Mouse (Mus musculus): ENCODE measurements around the gene Atg2a.

DNA sequence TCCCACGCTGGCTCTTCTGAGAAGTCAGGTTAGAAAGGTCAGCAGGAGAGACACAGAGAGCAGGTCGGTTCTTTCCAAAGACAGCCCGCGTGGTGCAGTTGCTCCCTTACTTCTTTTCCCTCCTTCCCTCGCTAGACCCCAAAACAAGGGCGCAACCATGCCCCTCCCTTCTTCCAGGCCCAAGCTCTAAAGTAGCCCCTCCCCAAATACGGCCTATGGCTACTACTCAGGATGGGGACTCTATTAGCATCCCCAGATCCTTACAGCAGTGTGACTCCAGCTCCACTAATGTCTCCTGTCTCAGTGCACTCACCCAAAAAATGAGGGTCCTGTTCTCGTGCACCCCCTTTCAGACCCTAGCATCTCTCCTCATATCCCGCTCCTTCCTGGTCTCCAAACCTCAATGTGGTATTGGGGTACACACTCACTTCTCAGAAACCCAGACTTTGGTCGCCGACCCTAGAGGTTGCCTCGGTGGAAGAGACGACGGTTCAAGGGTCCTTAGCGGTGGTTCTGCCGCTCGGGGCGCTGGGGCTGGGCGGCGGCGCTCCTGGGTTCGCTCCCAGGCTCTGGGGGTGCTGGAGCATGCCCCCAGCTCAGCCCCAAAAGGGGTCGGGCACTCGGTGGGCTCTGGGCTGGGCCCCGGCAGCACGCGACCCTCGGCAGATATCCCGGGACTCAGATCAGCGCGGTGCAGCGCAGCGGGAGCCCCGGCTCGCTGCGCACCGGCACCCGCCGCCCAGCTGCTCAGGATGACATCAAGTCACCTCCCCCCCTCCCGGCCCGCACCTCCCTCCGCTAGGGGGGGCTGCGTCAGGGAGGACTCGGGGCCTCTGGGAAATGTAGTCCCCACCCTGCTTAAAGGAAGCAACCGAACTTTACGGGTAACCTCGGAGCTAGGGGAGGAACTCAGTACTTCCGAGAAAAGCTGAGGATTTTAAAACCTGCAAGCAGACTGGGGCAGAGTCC, 6.1 kb upstream of the Atg2a start, which contains the start of gene Ppp2r5b:
- no peak for TF ChIP-seq GATA1 (IDR thresholded peaks at IDR 0.05; ENCODE audit: borderline replicate concordance, low read length)
- no peak for TF ChIP-seq CTCF (IDR thresholded peaks at IDR 0.05; ENCODE audit: low read depth, low read length)
- no peak for TF ChIP-seq TAL1 (conservative IDR thresholded peaks at IDR 0.05; ENCODE audit: low read depth, low read length)
- no peak for TF ChIP-seq POLR2AphosphoS5 (IDR thresholded peaks at IDR 0.05; ENCODE audit: insufficient replicate concordance, low read depth, low read length)
